Mouse (Mus musculus) brain, embryonic 14.5 days (tissue): Measurements from ENCODE around the gene Cadps2.

Source experiments
- CTCF ChIP-seq: fragments of 200-500 bp; IDR thresholded peaks from 2 replicates; pipeline ENCODE4 v1.5.1; 2012; ENCODE audit warnings: inconsistent platforms, mild to moderate bottlenecking, moderate library complexity, borderline replicate concordance; ENCODE audit not compliant: insufficient read depth, insufficient read length; ENCODE audit errors: extremely low read depth
- POLR2A ChIP-seq: fragments of 200-500 bp; IDR thresholded peaks from 2 replicates; pipeline ENCODE4 v1.6.1; 2012; ENCODE audit warnings: mild to moderate bottlenecking, inconsistent platforms, borderline replicate concordance; ENCODE audit not compliant: poor library complexity, insufficient read depth, insufficient read length, severe bottlenecking; ENCODE audit errors: extremely low read depth

GRCm38 (mm10) chr6:23572401-23572800 is 266.8 kb downstream of the Cadps2 start:
- TF ChIP-seq CTCF (no peak), POLR2A (no peak)
